Mouse (Mus musculus): ENCODE measurements around the gene Syp. TPM values are rescaled to one million over a fixed set of nuclear protein-coding genes. Genes with fewer than 3 reads are reported as not detected.

Gene Syp
- polyA plus RNA-seq (2012; rRNA removed) (2.0 and 2.1 TPM in 2 replicates), polyA plus RNA-seq (2014; fragmentation: Nextera tagmentation; extraction: Ambion mirVana) (0.51 and 0.72 TPM in 2 replicates)

GRCm38 (mm10) chrX:7638401-7639091 lies at the start of gene Syp:
Gene Syp (plus strand): TSS chrX:7638471.
- DNase-seq (ENCODE audit: low spot score) = peak; percentile 69
- ATAC-seq (ENCODE audit: low FRiP score, low read depth) = peak; percentile 83
- 24% methylated on average over 33 of the region's 42 CpGs for WGBS

GRCm38 (mm10) chrX:7595371-7595770 lies 42.9 kb upstream of the Syp start:
- no peak overlapping the region for H3K4me2 ChIP-seq (replicated peaks; ENCODE audit: low read depth, low read length, severe bottlenecking)
- H3K9me3 ChIP-seq (ENCODE audit: control insufficient read depth, low read length) = no peaks in the 10 kb centered on the region
- no peaks in the 10 kb centered on the region for H3K27me3 ChIP-seq (ENCODE audit: control insufficient read depth, insufficient read depth, low read length)
- ATAC-seq (ENCODE audit: low FRiP score, low read depth) = no peak
- no peaks in the 10 kb centered on the region for H3K4me1 ChIP-seq (ENCODE audit: control insufficient read depth, insufficient read depth, low read length)
- peaks cover 5% of the 10 kb centered on the region; the same call in 1 of the 2 replicates for H3K36me3 ChIP-seq (ENCODE audit: control insufficient read depth, insufficient read depth, low read length)
- no peak overlapping the region for H3K9ac ChIP-seq (ENCODE audit: low read depth, low read length, severe bottlenecking)
- H3K27ac ChIP-seq (replicated peaks; ENCODE audit: low read depth, low read length) = no peak overlapping the region
- TF ChIP-seq POLR2A (IDR thresholded peaks at IDR 0.05; ENCODE audit: borderline replicate concordance, extremely low read depth, insufficient read depth, insufficient read length) = no peak
- no peak overlapping the region for H3K4me3 ChIP-seq (replicated peaks; ENCODE audit: low read length)
- 84% methylated on average over 9 of the region's 9 CpGs for WGBS
- no peak for DNase-seq (ENCODE audit: low spot score)

More at GRCm38 (mm10) chrX:7638401-7639091, at the start of gene Syp:
- Histone ChIP-seq H3K4me3 (replicated peaks; ENCODE audit: low read length) (peak within 1 kb of the TSS; percentile 20), H3K27ac (replicated peaks; ENCODE audit: low read depth, low read length) (no peak within 1 kb of the TSS), H3K9me3 (ENCODE audit: control insufficient read depth, low read length) (no peaks in the 10 kb centered on the region), H3K9ac (ENCODE audit: low read depth, low read length, severe bottlenecking) (no peak within 1 kb of the TSS), H3K36me3 (ENCODE audit: control insufficient read depth, insufficient read depth, low read length) (no peaks in the 10 kb centered on the region), H3K4me1 (ENCODE audit: control insufficient read depth, insufficient read depth, low read length) (no peaks in the 10 kb centered on the region), H3K4me2 (replicated peaks; ENCODE audit: low read depth, low read length, severe bottlenecking) (peak within 1 kb of the TSS; percentile 42), H3K27me3 (ENCODE audit: control insufficient read depth, insufficient read depth, low read length) (no peaks in the 10 kb centered on the region; the same call in 1 of the 2 replicates)
- TF ChIP-seq POLR2A (IDR thresholded peaks at IDR 0.05; ENCODE audit: borderline replicate concordance, extremely low read depth, insufficient read depth, insufficient read length) = no peak

- Histone ChIP-seq H3K4me2 (replicated peaks; ENCODE audit: low read depth, low read length, severe bottlenecking) (peak overlapping the region; percentile 53; the same call in 1 of the 2 replicates), H3K9ac (ENCODE audit: low read depth, low read length, severe bottlenecking) (no peak overlapping the region), H3K36me3 (ENCODE audit: control insufficient read depth, insufficient read depth, low read length) (peaks cover 5% of the 10 kb centered on the region; the same call in 1 of the 2 replicates), H3K4me1 (ENCODE audit: control insufficient read depth, insufficient read depth, low read length) (no peaks in the 10 kb centered on the region), H3K27ac (replicated peaks; ENCODE audit: low read depth, low read length) (no peak overlapping the region), H3K4me3 (replicated peaks; ENCODE audit: low read length) (no peak overlapping the region), H3K27me3 (ENCODE audit: control insufficient read depth, insufficient read depth, low read length) (no peaks in the 10 kb centered on the region), H3K9me3 (ENCODE audit: control insufficient read depth, low read length) (no peaks in the 10 kb centered on the region)
- WGBS = 87% methylated on average over 7 of the region's 7 CpGs
- no peak for TF ChIP-seq POLR2A (IDR thresholded peaks at IDR 0.05; ENCODE audit: borderline replicate concordance, extremely low read depth, insufficient read depth, insufficient read length)
- ATAC-seq (ENCODE audit: low FRiP score, low read depth) = no peak
- DNase-seq (ENCODE audit: low spot score) = no peak
These were observed 34.3 kb upstream of the Syp start for GRCm38 (mm10) chrX:7604004-7604403.

- 20% methylated on average over 28 of the region's 28 CpGs for WGBS
- H3K4me2 ChIP-seq (replicated peaks; ENCODE audit: low read depth, low read length, severe bottlenecking) = peak within 1 kb of the TSS; percentile 53
- no peak within 1 kb of the TSS for H3K27ac ChIP-seq (replicated peaks; ENCODE audit: low read depth, low read length)
- no peaks in the 10 kb centered on the region for H3K9me3 ChIP-seq (ENCODE audit: control insufficient read depth, low read length)
- H3K36me3 ChIP-seq (ENCODE audit: control insufficient read depth, insufficient read depth, low read length) = no peaks in the 10 kb centered on the region
- peak within 1 kb of the TSS; percentile 55 for H3K9ac ChIP-seq (ENCODE audit: low read depth, low read length, severe bottlenecking)
- no peaks in the 10 kb centered on the region for H3K4me1 ChIP-seq (ENCODE audit: control insufficient read depth, insufficient read depth, low read length)
- no peak for TF ChIP-seq POLR2A (IDR thresholded peaks at IDR 0.05; ENCODE audit: borderline replicate concordance, extremely low read depth, insufficient read depth, insufficient read length)
- H3K4me3 ChIP-seq (replicated peaks; ENCODE audit: low read length) = peak within 1 kb of the TSS; percentile 46
- DNase-seq (ENCODE audit: low spot score) = peak; percentile 92
- no peaks in the 10 kb centered on the region for H3K27me3 ChIP-seq (ENCODE audit: control insufficient read depth, insufficient read depth, low read length)
- peak; percentile 94 for ATAC-seq (ENCODE audit: low FRiP score, low read depth)
These were observed 33.2 kb upstream of the Syp start, which contains the start of gene Ccdc22 for GRCm38 (mm10) chrX:7604879-7605574. Gene Ccdc22 (minus strand): TSS chrX:7605517.

- no peak overlapping the region for H3K4me2 ChIP-seq (replicated peaks; ENCODE audit: low read depth, low read length, severe bottlenecking)
- ATAC-seq (ENCODE audit: low FRiP score, low read depth) (no peak), DNase-seq (ENCODE audit: low spot score) (no peak)
- no peak for TF ChIP-seq POLR2A (IDR thresholded peaks at IDR 0.05; ENCODE audit: borderline replicate concordance, extremely low read depth, insufficient read depth, insufficient read length)
- no peaks in the 10 kb centered on the region for H3K27me3 ChIP-seq (ENCODE audit: control insufficient read depth, insufficient read depth, low read length)
- H3K27ac ChIP-seq (replicated peaks; ENCODE audit: low read depth, low read length) = no peak overlapping the region
- no peaks in the 10 kb centered on the region for H3K9me3 ChIP-seq (ENCODE audit: control insufficient read depth, low read length)
- no peaks in the 10 kb centered on the region for H3K36me3 ChIP-seq (ENCODE audit: control insufficient read depth, insufficient read depth, low read length)
- no peaks in the 10 kb centered on the region for H3K4me1 ChIP-seq (ENCODE audit: control insufficient read depth, insufficient read depth, low read length)
- H3K4me3 ChIP-seq (replicated peaks; ENCODE audit: low read length) = peak overlapping the region; percentile 46; the same call in 1 of the 2 replicates
- H3K9ac ChIP-seq (ENCODE audit: low read depth, low read length, severe bottlenecking) = no peak overlapping the region
- 37% methylated on average over 8 of the region's 8 CpGs for WGBS
These were observed 32.7 kb upstream of the Syp start for GRCm38 (mm10) chrX:7605575-7605941.
